Mouse (Mus musculus) kidney, embryonic 14.5 days (tissue): ENCODE measurements at regions not wholly inside any gene's neighbourhood (a gene's known extent, or its start where the extent isn't known, plus 50 kb on each side); places are given as distances from the start of the nearest gene placed in this dataset.

ENCODE experiments used
- ATAC-seq: fragments of 200-750 bp; cut with Nextera tagmentation; 2 replicates; pipeline ENCODE4 v1.8.0; 2017; ENCODE audit warnings: moderate number of reproducible peaks, mild to moderate bottlenecking, moderate TSS enrichment, moderate library complexity; ENCODE audit not compliant: low FRiP score, low TSS enrichment
- H3K27ac ChIP-seq: fragments of 300-500 bp; sonication (generic); 2 replicates; pipeline ENCODE4 v1.5.1; 2014; ENCODE audit warnings: low read depth, mild to moderate bottlenecking, low read length, moderate library complexity, mixed read lengths
- H3K27me3 ChIP-seq: fragments of 300-500 bp; sonication (generic); 2 replicates; pipeline ENCODE4 v1.6.1; 2014; ENCODE audit warnings: mild to moderate bottlenecking, low read length; ENCODE audit not compliant: control insufficient read depth, insufficient read depth
- H3K36me3 ChIP-seq: fragments of 300-500 bp; sonication (generic); 2 replicates; pipeline ENCODE4 v1.6.1; 2014; ENCODE audit warnings: low read length, mixed read lengths; ENCODE audit not compliant: control insufficient read depth, insufficient read depth
- H3K4me1 ChIP-seq: fragments of 300-500 bp; sonication (generic); 2 replicates; pipeline ENCODE4 v1.6.1; 2014; ENCODE audit warnings: low read length, mixed read lengths; ENCODE audit not compliant: control insufficient read depth, insufficient read depth
- H3K4me2 ChIP-seq: fragments of 300-500 bp; sonication (generic); replicated peaks from 2 replicates; pipeline ENCODE4 v1.6.1; 2014; ENCODE audit warnings: low read depth, mild to moderate bottlenecking, low read length
- H3K4me3 ChIP-seq: fragments of 300-500 bp; sonication (generic); 2 replicates; pipeline ENCODE4 v1.5.1; 2014; ENCODE audit warnings: mild to moderate bottlenecking, low read length
- H3K9ac ChIP-seq: fragments of 300-500 bp; sonication (generic); 2 replicates; pipeline ENCODE4 v1.6.1; 2014; ENCODE audit warnings: low read depth, mild to moderate bottlenecking, low read length, moderate library complexity
- H3K9me3 ChIP-seq: fragments of 300-500 bp; sonication (generic); 2 replicates; pipeline ENCODE4 v1.6.1; 2016; ENCODE audit warnings: low read length; ENCODE audit not compliant: control insufficient read depth
- WGBS: fragments of 180-500 bp; shearing (Covaris S2); extraction: QIAGEN DNeasy Blood & Tissue Kit; methylation state at CpG from one replicate; pipeline ENCODE4 v1.1.7; 2014; 5-methylcytosine and 5-hydroxymethylcytosine counted together

DNA sequence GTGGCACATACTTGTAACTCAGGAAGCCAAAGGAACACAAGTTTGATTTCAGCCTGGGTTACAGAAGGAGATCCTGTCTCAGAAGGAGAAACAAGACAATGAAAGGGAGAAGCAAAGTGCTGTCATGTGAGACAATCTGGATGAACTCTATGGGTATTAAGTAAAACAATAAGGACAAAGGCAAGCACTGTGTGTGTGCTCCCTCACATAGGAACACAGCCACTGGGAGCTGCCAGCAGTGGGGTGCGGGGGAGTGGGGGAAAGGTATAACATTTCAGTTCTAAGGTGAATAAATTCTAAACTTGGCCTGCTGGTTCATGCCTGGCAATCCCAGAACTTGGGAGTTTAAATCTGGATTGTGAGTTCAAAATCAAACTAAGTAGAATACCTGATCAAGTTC lies 158.8 kb upstream of the Trim24 start:
- no peak overlapping the region for H3K4me2 ChIP-seq
- H3K9ac ChIP-seq = no peak overlapping the region
- no peak overlapping the region for H3K27ac ChIP-seq
- no peaks in the 10 kb centered on the region for H3K27me3 ChIP-seq
- WGBS = 59% methylated on average over 1 of the region's 1 CpGs
- H3K36me3 ChIP-seq = no peaks in the 10 kb centered on the region
- ATAC-seq = no peak
- no peaks in the 10 kb centered on the region for H3K4me1 ChIP-seq
- peaks cover 6% of the 10 kb centered on the region; the same call in 1 of the 2 replicates for H3K9me3 ChIP-seq
- H3K4me3 ChIP-seq = no peak overlapping the region

DNA sequence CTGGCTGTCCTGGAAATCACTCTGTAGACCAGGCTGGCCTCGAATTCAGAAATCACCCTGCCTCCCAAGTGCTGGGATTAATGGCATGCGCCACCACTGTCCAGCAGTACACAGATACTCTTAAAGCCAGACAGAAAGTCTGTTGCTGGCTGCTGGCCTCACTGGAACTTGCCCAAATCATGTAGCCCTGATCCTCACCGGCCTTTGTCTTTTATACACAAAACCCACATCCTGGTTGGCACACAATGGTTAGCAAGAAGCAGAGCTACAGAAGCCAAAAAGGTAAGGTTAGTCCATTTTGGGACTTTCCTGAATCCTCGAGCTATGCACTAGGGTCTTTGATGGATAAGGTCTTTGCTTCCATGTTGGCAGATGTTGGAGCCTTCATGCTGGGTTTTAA lies 157.2 kb upstream of the Trim24 start:
- no peak for ATAC-seq
- H3K9me3 ChIP-seq = no peaks in the 10 kb centered on the region

GRCm38 (mm10) chr6:37714223-37714928 lies 156.2 kb upstream of the Trim24 start:
- H3K27me3 ChIP-seq = no peaks in the 10 kb centered on the region
- WGBS = 18% methylated on average over 6 of the region's 6 CpGs
- H3K27ac ChIP-seq = no peak overlapping the region
- H3K9me3 ChIP-seq = no peaks in the 10 kb centered on the region
- H3K4me3 ChIP-seq = no peak overlapping the region
- H3K36me3 ChIP-seq = no peaks in the 10 kb centered on the region
- H3K4me2 ChIP-seq = no peak overlapping the region
- no peak overlapping the region for H3K9ac ChIP-seq
- ATAC-seq = peak; percentile 62; the same call in 1 of the 2 replicates
- no peaks in the 10 kb centered on the region for H3K4me1 ChIP-seq

More for the DNA sequence above, 157.2 kb upstream of the Trim24 start:
- Histone ChIP-seq H3K27ac (no peak overlapping the region), H3K4me2 (no peak overlapping the region), H3K36me3 (no peaks in the 10 kb centered on the region), H3K4me3 (no peak overlapping the region), H3K4me1 (no peaks in the 10 kb centered on the region), H3K27me3 (no peaks in the 10 kb centered on the region), H3K9ac (no peak overlapping the region)
- 89% methylated on average over 4 of the region's 4 CpGs for WGBS

- Histone ChIP-seq H3K27me3 (no peaks in the 10 kb centered on the region), H3K27ac (no peak overlapping the region), H3K4me2 (no peak overlapping the region), H3K36me3 (no peaks in the 10 kb centered on the region), H3K9me3 (no peaks in the 10 kb centered on the region), H3K4me1 (no peaks in the 10 kb centered on the region), H3K4me3 (no peak overlapping the region), H3K9ac (no peak overlapping the region)
- no peak for ATAC-seq
- WGBS = 67% methylated on average over 1 of the region's 1 CpGs
These were observed 148.9 kb upstream of the Trim24 start for GRCm38 (mm10) chr6:37721736-37722135.

DNA sequence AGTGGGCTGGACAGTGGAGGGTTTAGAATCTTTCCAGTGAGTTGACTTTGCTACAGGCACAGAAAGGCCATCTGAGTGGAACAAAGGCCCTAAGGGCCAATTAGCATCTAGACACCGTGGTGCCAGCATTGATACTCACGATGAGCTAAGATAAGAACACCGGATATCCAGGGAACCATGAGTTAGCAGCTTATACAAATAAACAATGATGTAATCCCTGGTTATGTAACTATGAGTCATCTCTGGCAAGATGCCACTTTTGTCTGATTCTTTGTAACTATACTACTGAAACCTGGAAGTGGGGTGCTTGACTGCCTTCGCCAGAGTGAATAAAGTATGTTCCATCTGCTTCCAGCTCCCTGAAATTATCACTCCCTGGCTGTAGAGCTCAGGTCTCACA lies 147.3 kb upstream of the Trim24 start:
- Histone ChIP-seq H3K27ac (peak overlapping the region; percentile 26; the same call in 1 of the 2 replicates), H3K9me3 (no peaks in the 10 kb centered on the region), H3K4me3 (no peak overlapping the region), H3K9ac (no peak overlapping the region), H3K4me1 (no peaks in the 10 kb centered on the region), H3K27me3 (no peaks in the 10 kb centered on the region), H3K4me2 (no peak overlapping the region), H3K36me3 (no peaks in the 10 kb centered on the region)
- ATAC-seq = peak; percentile 35; the same call in 1 of the 2 replicates
- 62% methylated on average over 4 of the region's 4 CpGs for WGBS

DNA sequence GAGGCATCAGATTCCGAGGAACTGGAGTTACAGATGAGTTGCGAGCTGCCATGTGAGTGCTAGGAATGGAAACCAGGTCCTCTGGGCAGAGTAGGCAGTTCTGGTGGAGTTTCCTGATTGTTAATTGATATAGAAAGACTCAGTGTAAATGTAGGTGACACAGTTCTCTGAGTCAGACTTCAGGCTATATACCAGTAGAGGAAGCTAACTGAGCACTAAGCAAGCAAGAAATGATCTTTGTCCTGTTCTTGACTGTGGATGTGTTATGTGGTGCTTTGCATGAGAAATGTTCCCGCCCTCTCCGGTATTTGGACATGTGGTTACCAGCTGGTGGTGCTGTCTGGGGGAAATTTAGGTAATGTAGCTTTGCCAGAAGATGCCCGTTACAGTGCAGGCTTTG lies 146.4 kb upstream of the Trim24 start:
- no peak overlapping the region for H3K4me3 ChIP-seq
- H3K36me3 ChIP-seq = no peaks in the 10 kb centered on the region
- H3K9ac ChIP-seq = no peak overlapping the region
- no peak overlapping the region for H3K4me2 ChIP-seq
- H3K27me3 ChIP-seq = no peaks in the 10 kb centered on the region
- ATAC-seq = no peak
- no peak overlapping the region for H3K27ac ChIP-seq
- H3K4me1 ChIP-seq = no peaks in the 10 kb centered on the region
- H3K9me3 ChIP-seq = no peaks in the 10 kb centered on the region
- 93% methylated on average over 5 of the region's 5 CpGs for WGBS

DNA sequence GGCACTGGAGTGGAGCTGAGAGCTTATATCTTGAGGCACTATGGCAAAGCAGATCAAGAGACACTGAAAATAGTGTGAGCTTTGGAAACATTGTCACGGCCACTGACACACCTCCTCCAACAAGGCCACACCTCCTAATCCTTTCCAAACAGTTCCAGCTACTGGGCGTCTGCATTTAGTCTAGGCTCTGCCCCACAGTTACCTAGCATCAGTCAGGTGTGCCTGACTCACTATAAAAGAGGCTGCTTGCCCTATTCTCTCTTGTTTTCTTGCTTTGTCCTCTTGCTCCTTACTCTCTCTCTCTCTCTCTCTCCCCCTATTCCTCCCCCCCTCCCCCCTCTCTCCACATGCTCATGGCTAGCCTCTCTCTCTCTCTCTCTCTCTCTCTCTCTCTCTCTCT lies 142.0 kb upstream of the Trim24 start:
- Histone ChIP-seq H3K4me1 (peaks cover 7% of the 10 kb centered on the region; the same call in 1 of the 2 replicates), H3K27ac (no peak overlapping the region), H3K4me2 (no peak overlapping the region), H3K36me3 (no peaks in the 10 kb centered on the region), H3K9ac (no peak overlapping the region), H3K27me3 (no peaks in the 10 kb centered on the region), H3K9me3 (no peaks in the 10 kb centered on the region), H3K4me3 (no peak overlapping the region)
- 89% methylated on average over 2 of the region's 2 CpGs for WGBS
- ATAC-seq = no peak

- Histone ChIP-seq H3K4me1 (peaks cover 7% of the 10 kb centered on the region; the same call in 1 of the 2 replicates), H3K9ac (no peak overlapping the region), H3K4me3 (no peak overlapping the region), H3K36me3 (no peaks in the 10 kb centered on the region), H3K9me3 (no peaks in the 10 kb centered on the region), H3K27ac (no peak overlapping the region), H3K4me2 (no peak overlapping the region), H3K27me3 (no peaks in the 10 kb centered on the region)
- ATAC-seq = no peak
- WGBS = 97% methylated on average over 2 of the region's 2 CpGs
These were observed 141.4 kb upstream of the Trim24 start for GRCm38 (mm10) chr6:37729165-37729564.

DNA sequence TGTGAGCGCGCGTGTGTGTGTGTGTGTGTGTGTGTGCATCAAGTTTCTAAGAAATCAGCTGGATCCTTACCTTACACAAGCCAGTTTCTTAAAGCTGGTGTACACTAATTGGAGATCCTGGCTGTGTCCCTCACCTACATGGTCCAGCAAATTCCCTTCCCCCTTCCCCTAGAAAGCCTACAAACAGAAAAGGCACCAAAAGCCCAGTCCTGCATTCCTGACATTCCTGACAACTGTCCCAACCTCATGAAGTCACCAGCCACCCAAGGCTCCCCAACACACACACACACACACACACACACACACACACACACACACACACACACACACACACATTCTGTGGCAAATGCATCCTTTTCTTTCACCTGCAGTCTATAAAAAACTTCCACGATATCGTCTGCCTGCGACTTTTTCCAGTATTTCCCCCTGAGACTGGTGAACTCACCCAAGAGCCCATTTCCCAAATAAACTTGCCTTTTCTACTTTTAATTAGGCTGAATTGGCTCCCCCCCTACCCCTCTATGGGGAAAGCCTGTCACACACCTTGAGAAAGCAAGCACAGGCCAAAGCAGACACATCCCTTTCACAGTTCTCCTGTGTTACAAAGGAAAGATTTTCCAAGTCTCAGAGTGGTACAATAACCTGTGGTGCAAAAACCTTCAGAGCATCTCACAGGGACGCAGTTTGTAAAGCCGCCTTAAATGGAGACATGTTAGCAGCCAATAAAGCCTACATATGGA lies 139.9 kb upstream of the Trim24 start:
- Histone ChIP-seq H3K4me1 (peaks cover 7% of the 10 kb centered on the region; the same call in 1 of the 2 replicates), H3K27me3 (no peaks in the 10 kb centered on the region), H3K9ac (no peak overlapping the region), H3K9me3 (no peaks in the 10 kb centered on the region), H3K4me3 (no peak overlapping the region), H3K27ac (peak overlapping the region; percentile 69), H3K36me3 (no peaks in the 10 kb centered on the region), H3K4me2 (no peak overlapping the region)
- WGBS = 63% methylated on average over 8 of the region's 8 CpGs
- peak; percentile 51; the same call in 1 of the 2 replicates for ATAC-seq
